Mouse (Mus musculus) limb, embryonic 14.5 days (tissue): ENCODE results near the gene Crebbp. TPM values are rescaled to one million over a fixed set of nuclear protein-coding genes. Genes with fewer than 3 reads are reported as not detected.
A peak's percentile ranks its signal among the peaks of the same experiment; 100 is the strongest.

Experiments used
- ATAC-seq: fragments of 200-750 bp; cut with Nextera tagmentation; 2 replicates; pipeline ENCODE4 v1.8.0; 2017; ENCODE audit warnings: low read depth, moderate number of reproducible peaks, moderate TSS enrichment; ENCODE audit not compliant: low FRiP score
- DNase-seq: peaks from one replicate; pipeline ENCODE4 v3.0.0-alpha.2; 2015; ENCODE audit warnings: low spot score
- H3K27ac ChIP-seq: fragments of 300-500 bp; sonication (generic); replicated peaks from 2 replicates; pipeline ENCODE4 v1.5.1; 2014; ENCODE audit warnings: low read depth, mild to moderate bottlenecking, low read length, moderate library complexity, mixed read lengths
- H3K27me3 ChIP-seq: fragments of 300-500 bp; sonication (generic); 2 replicates; pipeline ENCODE4 v1.6.1; 2014; ENCODE audit warnings: low read length, mixed read lengths; ENCODE audit not compliant: control insufficient read depth, insufficient read depth
- H3K36me3 ChIP-seq: fragments of 300-500 bp; sonication (generic); 2 replicates; pipeline ENCODE4 v1.6.1; 2014; ENCODE audit warnings: mild to moderate bottlenecking, low read length, moderate library complexity, mixed read lengths; ENCODE audit not compliant: control insufficient read depth, insufficient read depth
- H3K4me1 ChIP-seq: fragments of 300-500 bp; sonication (generic); 2 replicates; pipeline ENCODE4 v1.6.1; 2014; ENCODE audit warnings: antibody characterized with exemption, low read length, mixed read lengths; ENCODE audit not compliant: control insufficient read depth, insufficient read depth
- H3K4me2 ChIP-seq: fragments of 300-500 bp; sonication (generic); replicated peaks from 2 replicates; pipeline ENCODE4 v1.6.1; 2014; ENCODE audit warnings: low read depth, mild to moderate bottlenecking, low read length, moderate library complexity; ENCODE audit not compliant: severe bottlenecking
- H3K4me3 ChIP-seq: fragments of 300-500 bp; sonication (generic); replicated peaks from 2 replicates; pipeline ENCODE4 v1.5.1; 2014; ENCODE audit warnings: low read length
- H3K9ac ChIP-seq: fragments of 300-500 bp; sonication (generic); 2 replicates; pipeline ENCODE4 v1.6.1; 2014; ENCODE audit warnings: mild to moderate bottlenecking, low read depth, low read length, moderate library complexity; ENCODE audit not compliant: severe bottlenecking
- H3K9me3 ChIP-seq: fragments of 300-500 bp; sonication (generic); 2 replicates; pipeline ENCODE4 v1.6.1; 2016; ENCODE audit warnings: low read length; ENCODE audit not compliant: control insufficient read depth
- POLR2A ChIP-seq: fragments of 200-500 bp; IDR thresholded peaks from 2 replicates; pipeline ENCODE4 v1.8.0; 2012; ENCODE audit warnings: inconsistent platforms, mild to moderate bottlenecking, moderate library complexity, borderline replicate concordance; ENCODE audit not compliant: insufficient read depth, insufficient read length; ENCODE audit errors: extremely low read depth
- WGBS: fragments of 180-500 bp; shearing (Covaris S2); extraction: QIAGEN DNeasy Blood & Tissue Kit; methylation state at CpG from one replicate; pipeline ENCODE4 v1.1.7; 2014; 5-methylcytosine and 5-hydroxymethylcytosine counted together
- polyA plus RNA-seq, 2 experiments: library from polyadenylated mRNA; depleted of rRNA in 1 of 2; stranded (reverse) in 1 of 2; unstranded in 1 of 2; fragments of >200 nt; fragmentation: Nextera tagmentation in 1 of 2; extraction: Ambion mirVana in 1 of 2; gene quantifications; 2 replicates each; pipeline versions ENCODE4 v1.2.1 to v1.2.3; 2012 to 2014

Gene Crebbp
- polyA plus RNA-seq, 2 experiments: 31.3 to 60.5 TPM

DNA sequence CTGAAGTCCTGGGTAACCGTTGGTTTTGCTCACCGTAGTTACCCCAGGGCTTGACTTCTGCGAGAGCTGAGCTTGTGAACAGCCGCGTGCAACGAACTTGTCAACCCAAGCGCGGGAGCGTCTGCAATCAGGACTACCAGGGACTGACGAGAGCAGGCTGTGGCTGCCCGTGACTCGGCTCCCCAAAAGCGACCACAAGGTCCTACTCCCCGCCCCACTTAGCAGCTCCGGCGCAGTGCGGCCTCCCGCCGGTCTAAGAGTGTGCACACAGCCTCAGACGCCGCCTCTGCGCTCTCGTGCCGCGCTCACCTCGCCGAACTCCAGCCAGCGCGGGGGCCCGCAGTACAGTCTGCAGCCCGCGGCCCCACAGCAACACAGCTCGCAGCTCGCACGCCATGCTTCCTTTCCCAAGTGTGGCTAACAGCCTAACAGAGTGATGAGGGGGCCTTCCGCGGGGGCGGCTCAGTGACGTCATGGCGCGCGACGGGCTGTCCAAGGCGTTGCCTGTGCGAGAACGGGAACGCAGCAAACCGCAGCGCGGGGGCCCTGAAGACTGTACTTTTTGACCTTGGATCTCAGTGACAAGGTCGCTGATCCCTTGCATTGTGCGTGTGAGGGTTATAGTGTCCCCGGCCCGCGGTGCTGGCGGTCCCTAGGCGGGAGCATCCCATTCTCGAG lies 136.3 kb downstream of the Crebbp start, which contains the start of gene Trap1:
Trap1 (minus strand) TSS at position 444 of the 678 bp plus-strand sequence.
- no peaks in the 10 kb centered on the region for H3K27me3 ChIP-seq
- peaks cover 6% of the 10 kb centered on the region for H3K36me3 ChIP-seq
- DNase-seq (peak; percentile 89), ATAC-seq (peak; percentile 95)
- peak; percentile 67; the same call in 1 of the 2 replicates for TF ChIP-seq POLR2A
- H3K4me2 ChIP-seq: peak within 1 kb of the TSS; percentile 66
- H3K4me1 ChIP-seq: peaks cover 7% of the 10 kb centered on the region
- H3K4me3 ChIP-seq: peak within 1 kb of the TSS; percentile 92
- WGBS: under 1% methylated on average over 57 of the region's 58 CpGs
- H3K27ac ChIP-seq: peak within 1 kb of the TSS; percentile 82
- H3K9ac ChIP-seq: peak within 1 kb of the TSS; percentile 87
- no peaks in the 10 kb centered on the region for H3K9me3 ChIP-seq

DNA sequence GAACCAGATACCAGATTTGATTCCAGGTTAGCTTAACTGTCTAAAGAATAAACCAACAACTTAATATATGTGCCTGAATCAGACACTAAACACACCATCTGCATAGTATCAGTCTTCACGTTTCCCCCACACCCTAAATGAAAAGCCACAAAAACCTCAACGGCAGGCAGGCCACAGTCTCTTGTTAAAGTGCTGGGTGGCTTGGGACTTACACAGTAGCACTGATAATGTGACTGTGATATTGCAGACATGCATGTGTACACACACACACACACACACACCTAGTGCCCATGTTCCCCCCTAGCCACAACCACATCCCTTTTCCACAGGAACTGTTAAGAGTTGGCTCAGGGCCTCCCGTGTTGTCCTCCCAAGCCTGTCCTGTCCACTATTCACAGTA lies 139.0 kb downstream of the Crebbp start:
- DNase-seq: no peak
- Histone ChIP-seq H3K4me3 (no peak overlapping the region), H3K4me2 (no peak overlapping the region), H3K4me1 (peaks cover 7% of the 10 kb centered on the region), H3K9ac (no peak overlapping the region), H3K9me3 (no peaks in the 10 kb centered on the region), H3K27ac (no peak overlapping the region), H3K27me3 (no peaks in the 10 kb centered on the region), H3K36me3 (no peaks in the 10 kb centered on the region)
- no peak for TF ChIP-seq POLR2A
- WGBS: 81% methylated on average over 3 of the region's 3 CpGs
- no peak for ATAC-seq

DNA sequence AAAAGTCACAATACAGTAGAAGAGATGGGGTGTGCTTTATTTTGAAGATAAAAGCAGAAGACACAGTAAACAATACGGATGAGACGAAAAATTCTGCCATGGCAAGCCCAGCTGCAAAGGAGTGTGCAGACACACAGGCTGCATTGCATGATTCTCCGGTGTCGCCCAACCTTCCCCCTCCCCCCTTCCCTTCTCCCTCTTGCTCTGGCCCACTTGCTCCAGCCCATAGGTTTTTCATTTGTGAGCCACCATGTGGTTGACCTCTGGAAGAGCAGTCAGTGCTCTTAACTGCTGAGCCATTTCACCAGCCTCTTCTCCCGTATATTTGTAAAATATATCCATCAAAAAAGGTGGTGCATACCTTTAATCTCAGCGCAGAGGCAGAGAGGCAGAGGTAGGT lies 139.5 kb downstream of the Crebbp start:
- ATAC-seq (no peak), DNase-seq (no peak)
- TF ChIP-seq POLR2A: no peak

DNA sequence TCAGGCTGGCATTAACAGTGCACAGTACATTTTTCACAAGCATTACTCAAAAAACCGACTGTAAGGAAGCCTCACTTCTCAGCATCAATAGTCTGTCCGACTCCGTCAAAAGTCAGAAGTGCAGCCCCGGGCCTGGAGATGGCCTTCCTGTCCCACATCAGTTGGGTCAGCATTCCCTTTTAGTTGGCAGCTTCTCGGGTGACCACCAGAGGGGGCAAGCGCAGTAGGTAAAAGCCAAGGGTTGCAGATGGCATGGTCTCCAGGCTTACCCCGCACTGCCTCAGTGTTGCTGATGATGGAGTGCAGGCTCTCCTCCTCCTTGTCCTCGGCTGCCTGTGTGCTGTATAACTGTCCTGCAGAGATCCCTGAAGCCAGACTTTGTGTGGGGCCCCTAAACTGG lies 145.2 kb downstream of the Crebbp start:
- H3K27me3 ChIP-seq: no peaks in the 10 kb centered on the region
- no peaks in the 10 kb centered on the region for H3K9me3 ChIP-seq
- TF ChIP-seq POLR2A: no peak
- H3K4me2 ChIP-seq: no peak overlapping the region
- H3K4me3 ChIP-seq: no peak overlapping the region
- H3K4me1 ChIP-seq: no peaks in the 10 kb centered on the region
- DNase-seq (peak; percentile 37), ATAC-seq (0 out of 2 replicates have a peak, but pooled peaks have one; percentile 37)
- WGBS: 55% methylated on average over 8 of the region's 8 CpGs
- no peak overlapping the region for H3K27ac ChIP-seq
- H3K9ac ChIP-seq: no peak overlapping the region
- H3K36me3 ChIP-seq: peaks cover 41% of the 10 kb centered on the region

More for the DNA sequence above, 139.5 kb downstream of the Crebbp start:
- H3K9me3 ChIP-seq: no peaks in the 10 kb centered on the region
- no peak overlapping the region for H3K4me2 ChIP-seq
- H3K27me3 ChIP-seq: no peaks in the 10 kb centered on the region
- peaks cover 7% of the 10 kb centered on the region for H3K4me1 ChIP-seq
- H3K4me3 ChIP-seq: no peak overlapping the region
- no peak overlapping the region for H3K9ac ChIP-seq
- no peak overlapping the region for H3K27ac ChIP-seq
- H3K36me3 ChIP-seq: no peaks in the 10 kb centered on the region
- 72% methylated on average over 6 of the region's 6 CpGs for WGBS

DNA sequence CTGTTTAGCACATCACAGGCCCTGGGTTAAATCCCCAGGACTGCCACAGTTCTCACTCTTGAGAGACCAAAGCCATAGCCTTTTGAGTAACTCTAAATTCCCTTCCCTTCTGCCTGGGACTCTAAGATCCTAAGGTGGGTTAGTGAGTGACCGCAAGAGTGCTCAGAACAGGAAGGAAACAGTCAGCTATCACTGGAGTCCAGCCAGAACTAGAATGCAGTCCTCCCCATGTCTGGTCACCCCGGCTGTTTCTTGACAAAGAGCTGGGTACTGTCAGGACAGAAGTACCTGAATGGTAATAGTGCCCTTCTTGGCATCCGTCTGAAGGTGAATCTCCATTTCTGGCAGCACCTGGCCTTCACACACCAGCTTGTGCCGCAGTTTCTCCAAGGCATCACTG lies 148.9 kb downstream of the Crebbp start:
- Histone ChIP-seq H3K4me3 (no peak overlapping the region), H3K36me3 (peaks cover 74% of the 10 kb centered on the region), H3K27ac (no peak overlapping the region), H3K9me3 (no peaks in the 10 kb centered on the region), H3K4me1 (no peaks in the 10 kb centered on the region), H3K27me3 (no peaks in the 10 kb centered on the region), H3K9ac (no peak overlapping the region), H3K4me2 (no peak overlapping the region)
- no peak for TF ChIP-seq POLR2A
- ATAC-seq (no peak), DNase-seq (no peak)
- WGBS: 93% methylated on average over 4 of the region's 4 CpGs
